Mouse (Mus musculus) small intestine, adult 2 months (tissue): ENCODE results near the gene Sik1. TPM values are rescaled to one million over a fixed set of nuclear protein-coding genes. Genes with fewer than 3 reads are reported as not detected.
"Not testable (repeated sequence)": the region's sequence is repeated elsewhere in the genome, so short reads cannot be mapped to it uniquely, and the experiment has no call there.

Experiments
- H3K27ac ChIP-seq: fragments of 200-500 bp; 2 replicates; pipeline ENCODE4 v1.5.1; 2012; ENCODE audit warnings: low read depth, low read length, control low read depth, inconsistent platforms; ENCODE audit not compliant: insufficient read depth
- H3K27me3 ChIP-seq: fragments of 200-500 bp; 2 replicates; pipeline ENCODE4 v1.6.1; 2012; ENCODE audit warnings: mild to moderate bottlenecking, moderate library complexity, low read length, inconsistent platforms; ENCODE audit not compliant: control insufficient read depth, insufficient read depth
- H3K36me3 ChIP-seq: fragments of 200-500 bp; 2 replicates; pipeline ENCODE4 v1.6.1; 2012; ENCODE audit warnings: mild to moderate bottlenecking, low read length, control low read depth, inconsistent platforms; ENCODE audit not compliant: control insufficient read depth, insufficient read depth
- H3K4me1 ChIP-seq: fragments of 200-500 bp; 2 replicates; pipeline ENCODE4 v1.6.1; 2012; ENCODE audit warnings: low read length, inconsistent platforms, mixed read lengths; ENCODE audit not compliant: control insufficient read depth, insufficient read depth, insufficient read length
- H3K4me3 ChIP-seq: fragments of 200-500 bp; 2 replicates; pipeline ENCODE4 v1.5.1; 2012; ENCODE audit warnings: low read depth, mild to moderate bottlenecking, control low read depth, inconsistent platforms, low read length, moderate library complexity
- CTCF ChIP-seq: fragments of 200-500 bp; IDR thresholded peaks from 2 replicates; pipeline ENCODE4 v1.5.1; 2012; ENCODE audit warnings: low read depth, mild to moderate bottlenecking, control low read depth, inconsistent platforms, low read length, moderate library complexity, mixed read lengths; ENCODE audit not compliant: insufficient replicate concordance, insufficient read length; ENCODE audit errors: extremely low read depth
- POLR2A ChIP-seq: fragments of 200-500 bp; IDR thresholded peaks from 2 replicates; pipeline ENCODE4 v1.6.1; 2012; ENCODE audit warnings: low read depth, mild to moderate bottlenecking, control low read depth, inconsistent platforms, low read length, moderate library complexity
- WGBS: fragments of 180-500 bp; shearing (Covaris S2); methylation state at CpG from one replicate; pipeline ENCODE4 v1.1.7; 2018; 5-methylcytosine and 5-hydroxymethylcytosine counted together
- polyA plus RNA-seq: library from polyadenylated mRNA; depleted of rRNA; stranded (reverse); fragments of >200 nt; gene quantifications from 2 replicates; pipeline ENCODE4 v1.2.3, GENCODE M21; 2012

Sik1 gene
- polyA plus RNA-seq, 1 experiment, result 16.9 TPM

DNA sequence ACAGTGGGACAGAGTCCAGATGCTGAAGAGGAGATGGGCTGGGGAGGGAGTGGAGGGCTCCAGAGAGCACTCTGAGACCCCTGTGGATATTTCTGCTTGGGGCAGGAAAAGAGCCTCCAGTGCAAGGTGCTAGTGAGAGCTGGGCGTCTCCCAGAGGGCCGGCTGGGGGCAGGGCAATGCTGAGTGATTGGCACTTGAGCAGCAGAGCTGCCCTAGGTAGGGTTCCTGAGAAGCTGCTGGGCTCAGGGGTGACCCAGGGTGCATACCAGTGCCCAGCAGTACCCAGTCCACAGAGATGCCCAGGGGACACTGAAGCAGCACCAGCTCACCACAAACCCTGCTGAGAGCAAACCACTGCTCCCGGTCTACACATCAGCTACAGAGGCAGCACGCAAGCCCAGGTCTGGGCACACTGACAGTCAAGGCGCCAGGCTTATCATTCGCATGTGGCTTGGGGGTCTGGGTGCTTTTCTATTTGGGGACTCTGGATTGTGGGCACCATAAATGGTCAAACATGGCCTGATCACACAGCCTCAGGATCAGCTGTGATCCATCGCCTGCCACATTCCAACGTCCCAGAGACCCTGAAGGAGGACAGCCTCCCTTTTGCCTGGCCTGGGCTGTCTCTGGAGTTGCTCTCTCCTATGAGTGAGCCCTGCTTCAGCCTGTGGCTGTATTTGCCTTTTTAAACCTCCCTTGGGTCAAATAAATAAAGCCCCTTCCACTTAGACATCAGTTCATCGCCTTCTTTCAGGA lies 34.0 kb upstream of the Sik1 start:
- 85% methylated on average over 9 of the region's 9 CpGs for WGBS
- no peak overlapping the region for H3K4me3 ChIP-seq
- H3K36me3 ChIP-seq, result no peaks in the 10 kb centered on the region
- no peak for TF ChIP-seq POLR2A
- no peak for TF ChIP-seq CTCF
- 0 out of 2 replicates have a peak, but pooled peaks cover 4% of the 10 kb centered on the region for H3K4me1 ChIP-seq
- no peaks in the 10 kb centered on the region for H3K27me3 ChIP-seq
- H3K27ac ChIP-seq, result no peak overlapping the region

- WGBS, result 81% methylated on average over 6 of the region's 6 CpGs
Measured at GRCm38 (mm10) chr17:31888540-31888939, 32.9 kb upstream of the Sik1 start.

GRCm38 (mm10) chr17:31884676-31885075 lies 29.1 kb upstream of the Sik1 start:
- not testable (repeated sequence) for H3K27ac ChIP-seq, H3K4me1 ChIP-seq, H3K27me3 ChIP-seq, H3K4me3 ChIP-seq, H3K36me3 ChIP-seq
- 88% methylated on average over 1 of the region's 1 CpGs for WGBS

More at GRCm38 (mm10) chr17:31888540-31888939, 32.9 kb upstream of the Sik1 start:
- Histone ChIP-seq H3K4me3 (no peak overlapping the region), H3K36me3 (no peaks in the 10 kb centered on the region), H3K4me1 (0 out of 2 replicates have a peak, but pooled peaks cover 4% of the 10 kb centered on the region), H3K27me3 (no peaks in the 10 kb centered on the region), H3K27ac (no peak overlapping the region)
- TF ChIP-seq POLR2A (no peak), CTCF (no peak)

DNA sequence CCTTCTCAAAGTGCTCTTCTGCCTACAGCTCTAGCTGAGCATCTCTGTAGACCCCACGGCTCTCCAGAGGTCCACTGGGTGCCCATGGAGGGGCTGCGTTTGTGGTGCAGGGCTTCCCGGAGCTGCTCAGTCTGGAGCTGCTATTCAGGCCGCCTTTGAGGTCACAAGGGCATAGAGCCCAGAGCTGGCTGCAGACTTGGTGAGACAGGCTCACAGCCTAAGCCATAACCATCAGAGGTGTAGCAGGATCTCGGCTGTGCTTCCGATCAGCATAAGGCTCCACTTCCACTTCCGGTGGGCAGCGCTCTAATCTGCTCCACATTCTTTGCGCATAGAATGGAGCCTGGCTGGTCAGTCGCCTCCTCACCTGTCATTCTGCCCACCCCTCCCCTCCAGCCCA lies 23.8 kb upstream of the Sik1 start:
- no peaks in the 10 kb centered on the region for H3K36me3 ChIP-seq
- peaks cover 2% of the 10 kb centered on the region; the same call in 1 of the 2 replicates for H3K4me1 ChIP-seq
- TF ChIP-seq CTCF (no peak), POLR2A (no peak)
- H3K4me3 ChIP-seq, result no peak overlapping the region
- WGBS, result 92% methylated on average over 10 of the region's 10 CpGs
- H3K27me3 ChIP-seq, result no peaks in the 10 kb centered on the region
- no peak overlapping the region for H3K27ac ChIP-seq

DNA sequence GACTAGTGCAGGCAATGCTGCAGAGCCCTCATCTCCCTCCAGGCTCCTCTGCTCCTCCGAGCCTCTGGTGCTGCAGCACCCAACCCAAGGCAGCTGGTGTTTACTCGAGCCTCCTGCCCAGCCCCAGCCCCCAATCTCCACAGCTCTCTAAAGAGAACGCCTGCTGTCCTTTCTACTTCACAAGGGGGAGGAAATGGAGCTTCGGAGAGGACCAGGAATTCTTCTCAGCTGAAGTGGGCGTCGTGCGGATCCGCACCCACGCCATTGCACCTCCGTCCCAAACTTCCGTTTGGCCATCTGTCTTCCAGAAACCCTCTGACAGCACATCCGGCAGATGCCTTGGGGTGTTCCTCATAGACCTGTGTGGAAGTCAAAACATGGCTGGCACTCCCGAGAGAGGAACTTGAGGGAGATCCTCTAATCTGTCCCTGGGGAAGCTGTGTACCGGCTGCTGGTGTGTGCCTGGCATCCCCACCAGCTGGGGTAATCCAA lies 22.1 kb upstream of the Sik1 start:
- Histone ChIP-seq H3K27me3 (no peaks in the 10 kb centered on the region), H3K36me3 (no peaks in the 10 kb centered on the region), H3K4me3 (no peak overlapping the region), H3K4me1 (peaks cover 18% of the 10 kb centered on the region; the same call in 1 of the 2 replicates), H3K27ac (no peak overlapping the region)
- TF ChIP-seq POLR2A, result no peak
- TF ChIP-seq CTCF, result no peak
- 77% methylated on average over 14 of the region's 14 CpGs for WGBS

DNA sequence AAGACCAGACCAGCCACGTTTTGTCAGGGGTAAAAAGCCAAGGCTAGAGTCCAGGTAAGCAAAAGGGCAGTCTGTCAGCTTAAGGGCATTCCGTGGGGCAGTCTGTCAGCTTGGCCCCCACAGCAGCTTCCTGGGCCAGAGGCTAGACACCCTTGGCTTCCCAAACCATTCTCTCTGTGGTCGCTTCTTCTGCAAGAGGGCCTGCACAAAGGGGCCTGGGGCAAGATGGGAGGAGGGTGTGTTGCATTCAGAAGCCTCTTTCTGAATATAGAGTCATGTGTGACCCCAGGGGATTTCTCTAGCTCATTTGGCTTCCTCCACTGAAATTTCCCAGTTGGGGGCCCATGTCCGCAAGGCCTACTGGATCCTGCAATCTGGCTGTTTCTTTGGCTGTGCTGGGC lies 21.6 kb upstream of the Sik1 start:
- Histone ChIP-seq H3K4me1 (peaks cover 21% of the 10 kb centered on the region; the same call in 1 of the 2 replicates), H3K27me3 (no peaks in the 10 kb centered on the region), H3K4me3 (no peak overlapping the region), H3K27ac (no peak overlapping the region), H3K36me3 (no peaks in the 10 kb centered on the region)
- WGBS, result 93% methylated on average over 4 of the region's 4 CpGs
- TF ChIP-seq CTCF, result no peak
- TF ChIP-seq POLR2A, result no peak

GRCm38 (mm10) chr17:31876775-31877174 lies 21.2 kb upstream of the Sik1 start:
- Histone ChIP-seq H3K36me3 (no peaks in the 10 kb centered on the region), H3K27ac (no peak overlapping the region), H3K4me3 (no peak overlapping the region), H3K27me3 (no peaks in the 10 kb centered on the region), H3K4me1 (peaks cover 21% of the 10 kb centered on the region; the same call in 1 of the 2 replicates)
- 88% methylated on average over 3 of the region's 3 CpGs for WGBS
- no peak for TF ChIP-seq CTCF
- no peak for TF ChIP-seq POLR2A
